8 mouse cellular contexts compared by ENCODE assay signal in the genomic region with DNA sequence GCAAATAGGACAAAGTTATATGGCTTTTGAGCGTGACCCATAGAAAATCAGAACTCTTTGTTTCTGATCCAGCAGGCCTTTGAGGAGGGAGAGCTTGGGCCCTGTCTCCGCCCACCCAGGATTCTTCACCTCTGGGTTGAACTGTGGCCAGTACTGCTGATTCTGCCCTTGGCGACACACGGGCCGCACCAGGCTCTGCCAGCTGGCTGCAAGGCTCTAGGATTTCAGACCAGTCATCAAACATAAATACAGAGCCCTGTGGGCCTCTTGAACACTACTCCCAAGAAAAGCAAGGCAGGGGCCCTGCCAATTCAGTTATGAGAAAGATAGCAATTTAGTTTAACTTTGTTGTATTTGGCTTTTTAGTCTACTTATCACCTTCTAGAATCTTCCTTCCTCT.
A peak's percentile ranks its signal among the peaks of the same experiment; 100 is the strongest.
DNase-seq lines count a peak whose midpoint lies in the region; ATAC-seq and TF ChIP-seq lines count a peak whose summit lies in the region.
"Had no signal": no experiment of that assay in that cellular context is flagged by ENCODE, and none has a peak within 500 bp of the region (broad histone marks: within the 10 kb centered on the region; RNA-seq: fewer than 3 reads in every experiment).

No protein-coding gene starts in this region.

- no peak for TF ChIP-seq CTCF in lung, embryonic 14.5 days (IDR thresholded peaks at IDR 0.05; ENCODE audit: low read depth)
- no peak for TF ChIP-seq CTCF in lung, adult 2 months (IDR thresholded peaks at IDR 0.05; ENCODE audit: insufficient read depth, low read length)
- no peak for TF ChIP-seq CTCF in brain, embryonic 14.5 days (IDR thresholded peaks at IDR 0.05; ENCODE audit: borderline replicate concordance, extremely low read depth, insufficient read depth, insufficient read length)
- TF ChIP-seq CTCF in lung, postnatal 0 days (IDR thresholded peaks at IDR 0.05), result no peak

- H3K36me3 ChIP-seq in lung, embryonic 14.5 days (ENCODE audit: insufficient read depth), result no peaks in the 10 kb centered on the region
- H3K36me3 ChIP-seq in lung, postnatal 0 days (ENCODE audit: insufficient read depth, low read length), result no peaks in the 10 kb centered on the region
- H3K36me3 ChIP-seq: limb, embryonic 13.5 days had no signal

- peak overlapping the region; percentile 50; the same call in 1 of the 2 replicates for H3K27ac ChIP-seq in lung, embryonic 14.5 days (ENCODE audit: low read depth)
- H3K27ac ChIP-seq in lung, postnatal 0 days (ENCODE audit: low read length), result peak overlapping the region; percentile 51; the same call in 1 of the 2 replicates
- H3K27ac ChIP-seq: limb, embryonic 13.5 days had no signal

- TF ChIP-seq POLR2A in lung, adult 2 months (IDR thresholded peaks at IDR 0.05; ENCODE audit: borderline replicate concordance, extremely low read depth, low read depth, low read length), result no peak
- TF ChIP-seq POLR2A in brain, embryonic 14.5 days (IDR thresholded peaks at IDR 0.05; ENCODE audit: borderline replicate concordance, extremely low read depth, insufficient read depth, insufficient read length, poor library complexity, severe bottlenecking), result no peak

- 67% methylated on average over 5 of the region's 5 CpGs for WGBS in lung, embryonic 14.5 days
- WGBS in lung, adult 2 months, result 60% methylated on average over 5 of the region's 5 CpGs
- 59% methylated on average over 5 of the region's 5 CpGs for WGBS in lung, postnatal 0 days

- peak; percentile 20 for DNase-seq in lung, embryonic 14.5 days
- no peak for DNase-seq in lung, adult 2 months
- peak; percentile 46 for DNase-seq in brain, embryonic 14.5 days (ENCODE audit: low read depth)
- peak; percentile 57 for DNase-seq in heart, adult 8-10 months (ENCODE audit: low spot score)
- peak; percentile 22 for DNase-seq in lung, postnatal 0 days (ENCODE audit: low spot score)
- DNase-seq in frontal cortex, postnatal 25 days (ENCODE audit: low spot score in 2 of 2), result no peak

- ATAC-seq in lung, embryonic 14.5 days (ENCODE audit: insufficient read depth), result no peak
- no peak for ATAC-seq in lung, postnatal 0 days
- no peak for ATAC-seq in frontal cortex, adult (ENCODE audit: low TSS enrichment)

- no peak overlapping the region for H3K4me3 ChIP-seq in lung, embryonic 14.5 days (ENCODE audit: low read depth, low read length)
- no peak overlapping the region for H3K4me3 ChIP-seq in lung, adult 2 months (replicated peaks; ENCODE audit: extremely low read depth, low read depth, low read length)
- no peak overlapping the region for H3K4me3 ChIP-seq in lung, postnatal 0 days (ENCODE audit: low read depth, low read length)
- H3K4me3 ChIP-seq: limb, embryonic 13.5 days had no signal

- H3K9me3 ChIP-seq in lung, embryonic 14.5 days (ENCODE audit: low read depth, low read length), result no peaks in the 10 kb centered on the region
- H3K9me3 ChIP-seq in lung, postnatal 0 days (ENCODE audit: low read length), result no peaks in the 10 kb centered on the region
- H3K9me3 ChIP-seq: limb, embryonic 13.5 days had no signal

- no peak overlapping the region for H3K4me2 ChIP-seq in lung, embryonic 14.5 days
- no peak overlapping the region for H3K4me2 ChIP-seq in lung, postnatal 0 days (replicated peaks; ENCODE audit: low read depth, low read length)
- H3K4me2 ChIP-seq: limb, embryonic 13.5 days had no signal

- H3K9ac ChIP-seq in lung, embryonic 14.5 days, result no peak overlapping the region
- no peak overlapping the region for H3K9ac ChIP-seq in lung, postnatal 0 days (replicated peaks; ENCODE audit: low read depth)
- H3K9ac ChIP-seq: limb, embryonic 13.5 days had no signal

- H3K4me1 ChIP-seq in lung, embryonic 14.5 days (ENCODE audit: insufficient read depth), result peaks cover 6% of the 10 kb centered on the region; the same call in 1 of the 2 replicates
- H3K4me1 ChIP-seq in lung, adult 2 months (ENCODE audit: control insufficient read depth, insufficient read depth, low read length), result peaks cover 7% of the 10 kb centered on the region
- peaks cover 19% of the 10 kb centered on the region; the same call in 1 of the 2 replicates for H3K4me1 ChIP-seq in lung, postnatal 0 days (ENCODE audit: insufficient read depth, low read depth, low read length)

- H3K27me3 ChIP-seq in lung, embryonic 14.5 days (ENCODE audit: insufficient read depth, low read length), result no peaks in the 10 kb centered on the region
- no peaks in the 10 kb centered on the region for H3K27me3 ChIP-seq in lung, postnatal 0 days (replicated peaks; ENCODE audit: insufficient read depth, low read length)
- H3K27me3 ChIP-seq: limb, embryonic 13.5 days had no signal

- no peak for TF ChIP-seq EP300 in lung, postnatal 0 days (IDR thresholded peaks at IDR 0.05)

Comparison
In these comparisons a context has a peak if more than half of its experiments do, and no peak if none do; other contexts are left out.
1. DNase-seq: peak in lung, embryonic 14.5 days (single experiment), brain, embryonic 14.5 days (single experiment), heart, adult 8-10 months (single experiment) and lung, postnatal 0 days (single experiment); none in lung, adult 2 months (single experiment) and frontal cortex, postnatal 25 days (0 of 2).